Mouse (Mus musculus) stomach, postnatal 0 days (tissue): ENCODE data around the gene Ly6f. TPM values are rescaled to one million over a fixed set of nuclear protein-coding genes. Genes with fewer than 3 reads are reported as not detected.

ENCODE experiments used
- ATAC-seq: fragments of 200-750 bp; cut with Nextera tagmentation; 2 replicates; pipeline ENCODE4 v1.8.0; 2017; ENCODE audit not compliant: low FRiP score, low TSS enrichment
- DNase-seq: peaks from one replicate; pipeline ENCODE4 v3.0.0-alpha.2; 2016; ENCODE audit warnings: low spot score
- H3K27ac ChIP-seq: fragments of 300-500 bp; sonication (generic); replicated peaks from 2 replicates; pipeline ENCODE4 v1.5.1; 2014; ENCODE audit warnings: mild to moderate bottlenecking, control low read depth
- H3K27me3 ChIP-seq: fragments of 300-500 bp; sonication (generic); 2 replicates; pipeline ENCODE4 v1.6.1; 2014; ENCODE audit warnings: low read length; ENCODE audit not compliant: control insufficient read depth, insufficient read depth
- H3K36me3 ChIP-seq: fragments of 300-500 bp; sonication (generic); 2 replicates; pipeline ENCODE4 v1.6.1; 2014; ENCODE audit warnings: low read length, mixed read lengths; ENCODE audit not compliant: control insufficient read depth, insufficient read depth
- H3K4me1 ChIP-seq: fragments of 300-500 bp; sonication (generic); replicated peaks from 2 replicates; pipeline ENCODE4 v1.6.1; 2014; ENCODE audit warnings: antibody characterized with exemption; ENCODE audit not compliant: control insufficient read depth, insufficient read depth
- H3K4me2 ChIP-seq: fragments of 300-500 bp; sonication (generic); replicated peaks from 2 replicates; pipeline ENCODE4 v1.6.1; 2014; ENCODE audit warnings: low read depth, mild to moderate bottlenecking, control low read depth, moderate library complexity
- H3K4me3 ChIP-seq: fragments of 300-500 bp; sonication (generic); 2 replicates; pipeline ENCODE4 v1.5.1; 2014; ENCODE audit warnings: low read depth, low read length, control low read depth
- H3K9ac ChIP-seq: fragments of 300-500 bp; sonication (generic); 2 replicates; pipeline ENCODE4 v1.6.1; 2014; ENCODE audit warnings: mild to moderate bottlenecking, low read length, control low read depth, mixed read lengths
- H3K9me3 ChIP-seq: fragments of 300-500 bp; sonication (generic); 2 replicates; pipeline ENCODE4 v1.6.1; 2016; ENCODE audit warnings: low read length; ENCODE audit not compliant: control insufficient read depth
- CTCF ChIP-seq: IDR thresholded peaks from 2 replicates; pipeline ENCODE4 v1.5.1; 2016; ENCODE audit warnings: antibody characterized with exemption, low read depth, mild to moderate bottlenecking, moderate library complexity
- EP300 ChIP-seq: optimal IDR thresholded peaks from 2 replicates; pipeline ENCODE3; 2016; ENCODE audit warnings: antibody characterized with exemption
- WGBS: fragments of 180-500 bp; shearing (Covaris S2); extraction: QIAGEN DNeasy Blood & Tissue Kit; methylation state at CpG from one replicate; pipeline ENCODE4 v1.1.7; 2014; 5-methylcytosine and 5-hydroxymethylcytosine counted together
- polyA plus RNA-seq: library from polyadenylated mRNA; unstranded; fragments of >200 nt; fragmentation: Nextera tagmentation; extraction: Ambion mirVana; gene quantifications from 2 replicates; pipeline ENCODE4 v1.2.1, GENCODE M21; 2015

Ly6f gene
- polyA plus RNA-seq, 1 experiment from 2014 or later, result not detected

DNA sequence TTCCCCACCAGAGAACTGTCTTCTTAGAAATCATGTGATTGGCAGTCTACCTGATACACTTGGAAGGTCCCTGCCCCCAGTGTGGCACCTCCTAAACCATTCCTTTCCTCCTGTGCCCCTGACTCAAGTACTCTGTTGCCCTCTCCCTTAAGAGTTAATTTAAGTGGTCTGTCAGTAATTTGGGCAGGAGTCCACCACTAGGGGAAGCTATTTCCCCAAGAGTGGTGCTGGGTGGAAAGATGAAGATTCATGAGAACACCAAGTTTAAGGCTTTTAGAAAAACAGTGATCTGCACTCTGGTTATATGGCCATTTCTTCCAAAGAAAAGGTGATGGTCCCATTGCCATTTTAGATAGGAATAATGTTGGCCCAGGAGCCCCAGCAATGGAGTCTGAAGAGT, 2.4 kb upstream of the Ly6f start:
- no peak for ATAC-seq
- H3K9ac ChIP-seq, result no peak overlapping the region
- TF ChIP-seq CTCF, result peak; percentile 28
- no peak for TF ChIP-seq EP300

DNA sequence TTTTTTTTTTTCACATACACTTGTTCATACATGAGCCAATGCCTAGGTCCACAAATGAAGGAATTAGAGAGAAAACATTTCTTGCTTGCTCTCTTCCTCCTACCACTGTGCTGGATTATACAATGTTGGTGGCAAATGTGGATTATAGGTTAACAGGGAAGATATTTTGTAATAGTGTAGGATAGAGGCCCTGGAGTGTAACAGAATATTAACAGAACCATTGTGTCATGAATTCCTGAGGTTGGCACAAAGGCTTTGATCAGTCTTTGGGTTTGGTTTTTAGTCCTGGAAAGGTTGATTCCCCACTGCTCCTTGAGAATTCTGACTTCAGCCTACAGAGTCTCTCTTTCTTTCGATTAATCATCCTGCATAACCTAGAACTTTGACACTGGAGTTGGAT, 1.6 kb upstream of the Ly6f start:
- no peaks in the 10 kb centered on the region for H3K36me3 ChIP-seq
- H3K4me2 ChIP-seq, result no peak overlapping the region
- no peak overlapping the region for H3K9ac ChIP-seq
- H3K4me3 ChIP-seq, result no peak overlapping the region
- WGBS, result 57% methylated on average over 1 of the region's 1 CpGs
- no peaks in the 10 kb centered on the region for H3K27me3 ChIP-seq
- DNase-seq (no peak), ATAC-seq (no peak)
- TF ChIP-seq EP300 (no peak), CTCF (no peak)
- no peak overlapping the region for H3K27ac ChIP-seq
- H3K4me1 ChIP-seq, result no peaks in the 10 kb centered on the region
- H3K9me3 ChIP-seq, result no peaks in the 10 kb centered on the region

More for the DNA sequence above, 2.4 kb upstream of the Ly6f start:
- H3K27me3 ChIP-seq, result no peaks in the 10 kb centered on the region
- no peak overlapping the region for H3K27ac ChIP-seq
- H3K36me3 ChIP-seq, result no peaks in the 10 kb centered on the region
- H3K4me1 ChIP-seq, result no peaks in the 10 kb centered on the region
- no peak for DNase-seq
- no peaks in the 10 kb centered on the region for H3K9me3 ChIP-seq
- H3K4me2 ChIP-seq, result no peak overlapping the region
- H3K4me3 ChIP-seq, result no peak overlapping the region

DNA sequence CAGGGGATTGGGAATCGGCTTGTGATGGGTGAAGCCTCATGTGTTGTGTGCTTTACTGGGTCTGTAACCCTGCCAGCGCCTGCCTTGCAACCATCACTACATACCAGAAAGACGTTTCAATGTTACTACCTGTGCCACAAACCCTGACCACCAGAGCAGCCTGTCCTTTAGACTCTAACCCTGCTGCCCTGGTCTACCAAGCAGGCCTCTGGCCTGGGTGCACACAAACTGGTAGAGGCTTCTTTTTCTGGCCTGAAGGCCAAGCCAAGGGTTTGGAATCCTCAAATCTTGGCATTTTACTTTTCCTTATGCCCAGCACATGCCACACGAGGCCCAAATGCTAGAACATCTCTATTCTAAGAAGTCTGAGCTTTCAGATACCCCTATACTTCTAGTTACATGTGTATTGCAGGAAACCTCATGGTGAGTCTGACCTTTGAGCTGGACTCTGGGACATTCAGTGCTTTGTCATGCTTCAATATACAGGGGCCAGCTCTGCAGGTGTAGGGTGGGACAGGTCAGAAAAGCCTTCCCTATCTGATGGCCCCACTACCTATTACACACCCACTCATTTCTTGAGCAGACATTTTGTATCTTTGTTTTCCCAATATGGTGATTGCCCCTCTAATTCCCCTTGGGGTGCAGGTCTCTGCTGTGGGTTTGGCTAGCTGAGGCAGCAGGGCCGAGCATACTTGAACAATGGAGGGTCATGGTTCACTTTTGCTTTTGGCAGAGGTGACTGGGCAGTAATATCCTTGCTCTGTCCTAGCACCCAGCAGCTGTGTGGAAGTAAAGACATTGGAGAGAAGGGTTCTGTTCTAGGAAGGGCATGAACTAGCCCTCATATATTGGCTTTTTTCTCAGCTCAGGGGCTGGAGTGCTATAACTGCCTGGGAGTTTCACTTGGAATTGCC, 952 bp downstream of the Ly6f start:
- DNase-seq, result no peak
- ATAC-seq, result no peak

DNA sequence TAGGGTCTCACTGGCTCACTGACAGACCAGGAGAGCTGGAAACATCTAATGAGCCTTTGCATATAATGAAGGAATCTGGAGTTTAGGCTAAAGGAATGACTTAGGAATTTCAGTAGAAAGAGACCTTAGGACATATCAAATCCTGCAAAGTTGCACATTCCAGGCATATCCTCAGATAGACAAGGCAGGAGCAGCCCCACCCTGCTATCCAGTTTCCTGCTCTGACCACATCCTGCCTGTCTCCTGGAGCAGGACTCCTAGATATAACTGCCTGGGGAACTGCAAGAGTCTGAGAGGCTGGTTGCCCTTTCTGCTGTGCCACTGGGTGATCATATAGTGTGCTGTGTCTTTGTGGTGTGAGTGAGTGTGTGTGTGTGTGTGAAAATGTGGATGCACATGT, 1.9 kb downstream of the Ly6f start:
- DNase-seq, result no peak
- Histone ChIP-seq H3K4me1 (no peaks in the 10 kb centered on the region), H3K4me3 (no peak overlapping the region), H3K9me3 (no peaks in the 10 kb centered on the region), H3K9ac (no peak overlapping the region), H3K27me3 (no peaks in the 10 kb centered on the region), H3K36me3 (no peaks in the 10 kb centered on the region), H3K4me2 (no peak overlapping the region), H3K27ac (no peak overlapping the region)
- no peak for ATAC-seq
- no peak for TF ChIP-seq EP300
- TF ChIP-seq CTCF, result no peak

More for the DNA sequence above, 952 bp downstream of the Ly6f start:
- Histone ChIP-seq H3K36me3 (no peaks in the 10 kb centered on the region), H3K27ac (no peak overlapping the region), H3K4me1 (no peaks in the 10 kb centered on the region), H3K27me3 (no peaks in the 10 kb centered on the region), H3K9me3 (no peaks in the 10 kb centered on the region), H3K4me2 (no peak overlapping the region), H3K4me3 (no peak overlapping the region), H3K9ac (no peak overlapping the region)
- TF ChIP-seq CTCF (no peak), EP300 (no peak)
- 75% methylated on average over 5 of the region's 5 CpGs for WGBS

DNA sequence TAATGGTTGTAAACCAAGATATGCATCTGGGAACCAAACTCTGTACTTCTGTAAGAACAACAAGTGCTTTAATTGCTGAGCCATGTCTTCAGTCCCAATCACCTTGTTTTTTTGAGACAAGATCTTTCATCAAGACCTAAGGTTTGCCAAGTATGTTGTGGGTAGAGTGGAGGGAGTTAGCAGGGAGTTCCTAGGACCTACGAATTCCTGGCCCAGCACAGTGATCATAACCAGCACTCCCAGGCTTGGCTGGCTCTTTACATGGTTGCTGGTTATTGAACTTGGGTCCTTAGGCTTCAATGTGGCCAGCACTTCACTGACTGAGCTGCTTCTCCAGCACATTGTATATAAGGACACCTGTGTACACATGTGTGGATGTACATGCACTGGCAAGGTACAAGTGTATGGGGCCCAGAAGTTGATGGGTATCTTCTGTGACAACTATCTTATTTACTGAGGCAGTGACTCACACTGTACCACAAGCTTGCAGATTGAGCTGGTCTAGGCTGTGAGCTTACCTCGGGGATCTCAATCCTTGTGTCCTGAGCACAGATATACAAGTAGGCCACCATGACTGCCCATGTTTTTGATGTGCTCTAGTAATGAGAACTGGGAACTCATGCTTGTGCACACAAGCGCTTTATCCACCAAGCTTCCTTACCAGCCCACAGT, 2.6 kb downstream of the Ly6f start:
- WGBS, result 72% methylated on average over 3 of the region's 3 CpGs
- DNase-seq, result no peak

DNA sequence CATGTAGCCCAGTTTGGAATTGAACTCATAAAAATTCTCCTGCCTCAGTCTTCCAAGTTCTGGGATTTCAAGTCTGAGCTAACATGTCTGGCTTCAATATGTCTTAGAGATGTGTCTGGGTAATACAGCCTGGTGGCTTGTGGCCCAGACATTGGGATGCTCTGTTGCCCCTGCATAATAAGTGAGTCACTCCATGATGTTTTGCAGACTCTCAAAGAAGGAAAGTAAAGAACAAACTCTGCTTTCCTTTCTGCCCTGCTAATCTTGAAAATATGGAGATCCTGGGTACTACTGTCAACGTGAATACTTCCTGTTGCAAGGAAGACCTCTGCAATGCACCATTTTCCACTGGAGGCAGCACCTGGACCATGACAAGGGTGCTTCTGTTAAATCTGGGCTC, 3.2 kb downstream of the Ly6f start:
- H3K27me3 ChIP-seq, result no peaks in the 10 kb centered on the region
- no peaks in the 10 kb centered on the region for H3K36me3 ChIP-seq
- H3K9me3 ChIP-seq, result no peaks in the 10 kb centered on the region
- no peak overlapping the region for H3K4me3 ChIP-seq
- DNase-seq, result no peak
- 61% methylated on average over 1 of the region's 1 CpGs for WGBS
- no peak for TF ChIP-seq EP300
- TF ChIP-seq CTCF, result no peak
- no peak for ATAC-seq
- H3K27ac ChIP-seq, result no peak overlapping the region
- H3K4me2 ChIP-seq, result no peak overlapping the region
- no peak overlapping the region for H3K9ac ChIP-seq
- H3K4me1 ChIP-seq, result no peaks in the 10 kb centered on the region

More for the DNA sequence above, 2.6 kb downstream of the Ly6f start:
- Histone ChIP-seq H3K9ac (no peak overlapping the region), H3K4me3 (no peak overlapping the region), H3K36me3 (no peaks in the 10 kb centered on the region), H3K4me2 (no peak overlapping the region), H3K27me3 (no peaks in the 10 kb centered on the region), H3K27ac (no peak overlapping the region), H3K9me3 (no peaks in the 10 kb centered on the region), H3K4me1 (no peaks in the 10 kb centered on the region)
- no peak for TF ChIP-seq CTCF
- TF ChIP-seq EP300, result no peak
- ATAC-seq, result no peak
